Mouse (Mus musculus) heart, embryonic 15.5 days (tissue): ENCODE results near the gene Bcl6. TPM values are rescaled to one million over a fixed set of nuclear protein-coding genes. Genes with fewer than 3 reads are reported as not detected.

Source experiments
- ATAC-seq: fragments of 200-750 bp; cut with Nextera tagmentation; replicated peaks from 2 replicates; pipeline ENCODE4 v1.8.0; 2017; ENCODE audit warnings: low read depth, moderate TSS enrichment; ENCODE audit not compliant: insufficient number of reproducible peaks, insufficient read depth, low FRiP score
- H3K27ac ChIP-seq: fragments of 300-500 bp; sonication (generic); 2 replicates; pipeline ENCODE4 v1.5.1; 2015; ENCODE audit warnings: mild to moderate bottlenecking, inconsistent platforms
- H3K27me3 ChIP-seq: fragments of 300-500 bp; sonication (generic); 2 replicates; pipeline ENCODE4 v1.6.1; 2015; ENCODE audit warnings: inconsistent platforms
- H3K36me3 ChIP-seq: fragments of 300-500 bp; sonication (generic); 2 replicates; pipeline ENCODE4 v1.6.1; 2015; ENCODE audit warnings: mild to moderate bottlenecking, inconsistent platforms
- H3K4me1 ChIP-seq: fragments of 300-500 bp; sonication (generic); replicated peaks from 2 replicates; pipeline ENCODE4 v1.6.1; 2015; ENCODE audit warnings: inconsistent platforms
- H3K4me2 ChIP-seq: fragments of 300-500 bp; sonication (generic); 2 replicates; pipeline ENCODE4 v1.6.1; 2015; ENCODE audit warnings: inconsistent platforms, mild to moderate bottlenecking, moderate library complexity
- H3K4me3 ChIP-seq: fragments of 300-500 bp; sonication (generic); 2 replicates; pipeline ENCODE4 v1.5.1; 2015; ENCODE audit warnings: mild to moderate bottlenecking, inconsistent platforms
- H3K9ac ChIP-seq: fragments of 300-500 bp; sonication (generic); 2 replicates; pipeline ENCODE4 v1.6.1; 2015; ENCODE audit warnings: mild to moderate bottlenecking, inconsistent platforms
- H3K9me3 ChIP-seq: fragments of 300-500 bp; sonication (generic); replicated peaks from 2 replicates; pipeline ENCODE4 v1.6.1; 2016; ENCODE audit warnings: inconsistent platforms
- WGBS: fragments of 180-500 bp; shearing (Covaris S2); methylation state at CpG from one replicate; pipeline ENCODE4 v1.1.7; 2015; ENCODE audit warnings: mixed read lengths; 5-methylcytosine and 5-hydroxymethylcytosine counted together
- polyA plus RNA-seq: library from polyadenylated mRNA; unstranded; fragments of >200 nt; fragmentation: Nextera tagmentation; extraction: Ambion mirVana; gene quantifications from 2 replicates; pipeline ENCODE4 v1.2.1, GENCODE M21; 2015

The Bcl6 gene
- polyA plus RNA-seq, 1 experiment from 2014 or later = 0.66 TPM

GRCm38 (mm10) chr16:23989209-23990160, 833 bp upstream of the Bcl6 start:
- H3K9me3 ChIP-seq = no peaks in the 10 kb centered on the region
- peak overlapping the region; percentile 93 for H3K4me2 ChIP-seq
- no peak for ATAC-seq
- peak overlapping the region; percentile 87 for H3K9ac ChIP-seq
- WGBS = 3% methylated on average over 25 of the region's 25 CpGs
- no peaks in the 10 kb centered on the region for H3K36me3 ChIP-seq
- H3K4me1 ChIP-seq = peaks cover 36% of the 10 kb centered on the region
- H3K4me3 ChIP-seq = peak overlapping the region; percentile 75
- no peaks in the 10 kb centered on the region for H3K27me3 ChIP-seq
- peak overlapping the region; percentile 98 for H3K27ac ChIP-seq

GRCm38 (mm10) chr16:23988157-23988465, 541 bp downstream of the Bcl6 start:
- Histone ChIP-seq H3K9ac (peak overlapping the region; percentile 87), H3K4me3 (peak overlapping the region; percentile 75), H3K36me3 (no peaks in the 10 kb centered on the region), H3K9me3 (no peaks in the 10 kb centered on the region), H3K27ac (peak overlapping the region; percentile 98), H3K4me2 (peak overlapping the region; percentile 93), H3K4me1 (peaks cover 37% of the 10 kb centered on the region), H3K27me3 (no peaks in the 10 kb centered on the region)
- no peak for ATAC-seq
- under 1% methylated on average over 13 of the region's 13 CpGs for WGBS

GRCm38 (mm10) chr16:23987341-23988156, 1.1 kb downstream of the Bcl6 start:
- no peaks in the 10 kb centered on the region for H3K27me3 ChIP-seq
- no peak for ATAC-seq
- no peaks in the 10 kb centered on the region for H3K9me3 ChIP-seq
- peak overlapping the region; percentile 75 for H3K4me3 ChIP-seq
- H3K27ac ChIP-seq = peak overlapping the region; percentile 98
- no peaks in the 10 kb centered on the region for H3K36me3 ChIP-seq
- peak overlapping the region; percentile 93 for H3K4me2 ChIP-seq
- peak overlapping the region; percentile 87 for H3K9ac ChIP-seq
- H3K4me1 ChIP-seq = peaks cover 40% of the 10 kb centered on the region
- under 1% methylated on average over 64 of the region's 64 CpGs for WGBS

GRCm38 (mm10) chr16:23986871-23987270, 1.8 kb downstream of the Bcl6 start:
- Histone ChIP-seq H3K27ac (peak overlapping the region; percentile 98), H3K9ac (peak overlapping the region; percentile 87), H3K9me3 (no peaks in the 10 kb centered on the region), H3K4me1 (peaks cover 43% of the 10 kb centered on the region), H3K36me3 (no peaks in the 10 kb centered on the region), H3K27me3 (no peaks in the 10 kb centered on the region), H3K4me3 (peak overlapping the region; percentile 75), H3K4me2 (peak overlapping the region; percentile 93)
- no peak for ATAC-seq
- WGBS = under 1% methylated on average over 17 of the region's 17 CpGs

- Histone ChIP-seq H3K4me2 (peak overlapping the region; percentile 93), H3K9me3 (no peaks in the 10 kb centered on the region), H3K27me3 (no peaks in the 10 kb centered on the region), H3K9ac (peak overlapping the region; percentile 87), H3K36me3 (no peaks in the 10 kb centered on the region), H3K4me3 (peak overlapping the region; percentile 75), H3K27ac (peak overlapping the region; percentile 98), H3K4me1 (peaks cover 46% of the 10 kb centered on the region)
- 18% methylated on average over 3 of the region's 3 CpGs for WGBS
- no peak for ATAC-seq
Observed at GRCm38 (mm10) chr16:23986176-23986575, 2.5 kb downstream of the Bcl6 start.

GRCm38 (mm10) chr16:23985467-23985861, 3.2 kb downstream of the Bcl6 start:
- Histone ChIP-seq H3K27me3 (no peaks in the 10 kb centered on the region), H3K9ac (no peak overlapping the region), H3K36me3 (no peaks in the 10 kb centered on the region), H3K4me1 (peaks cover 52% of the 10 kb centered on the region), H3K4me3 (peak overlapping the region; percentile 54; the same call in 1 of the 2 replicates), H3K4me2 (peak overlapping the region; percentile 93), H3K27ac (peak overlapping the region; percentile 98), H3K9me3 (no peaks in the 10 kb centered on the region)
- ATAC-seq = no peak
- WGBS = 5% methylated on average over 6 of the region's 6 CpGs

GRCm38 (mm10) chr16:23984760-23985466, 3.7 kb downstream of the Bcl6 start:
- H3K36me3 ChIP-seq = no peaks in the 10 kb centered on the region
- ATAC-seq = no peak; the same call in 1 of the 2 replicates
- H3K4me3 ChIP-seq = peak overlapping the region; percentile 54
- H3K27ac ChIP-seq = peak overlapping the region; percentile 59
- no peaks in the 10 kb centered on the region for H3K9me3 ChIP-seq
- H3K27me3 ChIP-seq = 0 out of 2 replicates have a peak, but pooled peaks cover 5% of the 10 kb centered on the region
- H3K4me2 ChIP-seq = peak overlapping the region; percentile 93
- H3K4me1 ChIP-seq = peaks cover 52% of the 10 kb centered on the region
- under 1% methylated on average over 22 of the region's 22 CpGs for WGBS
- H3K9ac ChIP-seq = peak overlapping the region; percentile 55

GRCm38 (mm10) chr16:23984183-23984582, 4.5 kb downstream of the Bcl6 start:
- H3K9ac ChIP-seq = peak overlapping the region; percentile 55
- H3K27me3 ChIP-seq = peaks cover 9% of the 10 kb centered on the region; the same call in 1 of the 2 replicates
- H3K4me2 ChIP-seq = peak overlapping the region; percentile 93
- H3K27ac ChIP-seq = no peak overlapping the region
- peak overlapping the region; percentile 54 for H3K4me3 ChIP-seq
- H3K4me1 ChIP-seq = peaks cover 50% of the 10 kb centered on the region
- ATAC-seq = peak; percentile 45
- H3K36me3 ChIP-seq = no peaks in the 10 kb centered on the region
- under 1% methylated on average over 22 of the region's 22 CpGs for WGBS
- H3K9me3 ChIP-seq = no peaks in the 10 kb centered on the region

GRCm38 (mm10) chr16:23982891-23983588, 5.6 kb downstream of the Bcl6 start:
- Histone ChIP-seq H3K4me3 (peak overlapping the region; percentile 53), H3K9ac (peak overlapping the region; percentile 52), H3K4me1 (peaks cover 50% of the 10 kb centered on the region), H3K9me3 (no peaks in the 10 kb centered on the region), H3K4me2 (peak overlapping the region; percentile 93), H3K27ac (peak overlapping the region; percentile 64), H3K36me3 (no peaks in the 10 kb centered on the region), H3K27me3 (peaks cover 9% of the 10 kb centered on the region; the same call in 1 of the 2 replicates)
- under 1% methylated on average over 33 of the region's 33 CpGs for WGBS
- ATAC-seq = no peak
